ENCODE assay signal across 8 mouse cellular contexts in the genomic region with DNA sequence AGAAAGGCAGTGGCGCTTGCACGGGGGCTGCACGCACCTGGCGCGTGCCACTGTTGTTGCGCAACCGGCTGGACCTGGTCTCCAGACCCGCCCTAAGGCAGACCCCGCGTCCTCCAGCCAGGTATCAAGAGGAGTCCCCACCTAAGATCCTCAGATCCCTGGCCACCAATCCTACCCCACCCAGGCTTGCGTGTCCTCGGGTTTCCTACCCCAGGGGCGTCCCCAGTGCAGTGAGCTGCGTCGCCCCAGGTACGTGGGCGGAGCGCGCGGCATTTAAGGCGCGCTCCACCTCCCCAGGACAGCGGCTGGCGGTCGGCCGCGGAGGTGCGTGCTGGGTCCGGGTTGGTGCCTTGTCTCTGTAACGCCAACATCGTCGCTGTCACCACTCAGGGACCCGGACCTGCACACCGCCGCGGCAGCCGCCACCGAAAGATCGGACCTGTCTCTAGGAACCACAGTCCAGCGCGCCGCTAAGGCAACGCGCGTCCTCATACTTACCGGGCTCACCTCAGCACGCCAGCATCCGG. TPM values are rescaled to one million over a fixed set of nuclear protein-coding genes. Genes with fewer than 3 reads are reported as not detected.
DNase-seq lines count a peak whose midpoint lies in the region; ATAC-seq lines count a peak whose summit lies in the region.

TSS of gene Atp12a (plus strand) at position 358 of the 527 bp plus-strand sequence.

- peak; percentile 15; the same call in 1 of the 2 replicates for ATAC-seq in limb, embryonic 12.5 days (ENCODE audit: insufficient number of reproducible peaks, insufficient read depth, low FRiP score, low TSS enrichment, low read depth)
- ATAC-seq in CD4-positive, CD25-positive, alpha-beta regulatory T cell, adult 4 months, result no peak

- no peaks in the 10 kb centered on the region for H3K36me3 ChIP-seq in limb, embryonic 12.5 days

- peaks cover 9% of the 10 kb centered on the region for H3K4me1 ChIP-seq in limb, embryonic 12.5 days (replicated peaks)

- peak within 1 kb of the TSS; percentile 44; the same call in 1 of the 2 replicates for H3K9ac ChIP-seq in limb, embryonic 12.5 days (replicated peaks)

- DNase-seq in adrenal gland, adult 2 months, result peak; percentile 8
- no peak for DNase-seq in adrenal gland, postnatal 4 days (ENCODE audit: low spot score in 2 of 2)
- peak; percentile 6 for DNase-seq in right cerebral cortex, postnatal 4 days
- no peak for DNase-seq in right cerebral cortex, postnatal 14 days
- peak; percentile 14 for DNase-seq in retina, postnatal 1 day
- DNase-seq in thymus, postnatal 0 days (ENCODE audit: low spot score), result no peak

- H3K4me2 ChIP-seq in limb, embryonic 12.5 days, result peak within 1 kb of the TSS; percentile 83

- H3K9me3 ChIP-seq in limb, embryonic 12.5 days, result no peaks in the 10 kb centered on the region

- 1% methylated on average over 48 of the region's 48 CpGs for WGBS in limb, embryonic 12.5 days

- H3K27ac ChIP-seq in limb, embryonic 12.5 days, result no peak within 1 kb of the TSS

- H3K27me3 ChIP-seq in limb, embryonic 12.5 days, result peaks cover 65% of the 10 kb centered on the region

- H3K4me3 ChIP-seq in limb, embryonic 12.5 days (replicated peaks), result peak within 1 kb of the TSS; percentile 46

RNA-seq across cellular contexts. Expression of gene Atp12a, which starts in this region (rescaled TPM):
- total RNA-seq in adrenal gland, adult 2 months (2021), result 1 to 10 TPM in 1 of 2 experiments, not detected in 1; 2.0 TPM
- polyA plus RNA-seq in adrenal gland, adult 2 months (2012; rRNA removed), result 0.03 TPM in 1 of 2 replicates, not detected in the other
- 1 to 10 TPM in 1 of 2 experiments, under 1 TPM in 1; 0.23 to 4.1 TPM for total RNA-seq in adrenal gland, postnatal 4 days (2021)
- polyA plus RNA-seq in limb, embryonic 12.5 days (2016; fragmentation: Nextera tagmentation; extraction: Ambion mirVana), result not detected in 2 replicates
- polyA plus RNA-seq in thymus, postnatal 0 days (2015; fragmentation: Nextera tagmentation; extraction: Ambion mirVana), result 0.10 and 0.26 TPM in 2 replicates
- not detected for polyA plus RNA-seq in CD4-positive, CD25-positive, alpha-beta regulatory T cell, adult 4 months (2017; shearing (Covaris generic))

Comparison
In these comparisons a context has a peak if more than half of its experiments do, and no peak if none do; other contexts are left out.
1. DNase-seq: peak in adrenal gland, adult 2 months (single experiment), right cerebral cortex, postnatal 4 days (single experiment) and retina, postnatal 1 day (single experiment); none in adrenal gland, postnatal 4 days (0 of 2), right cerebral cortex, postnatal 14 days (single experiment) and thymus, postnatal 0 days (single experiment).
2. Peak in ATAC-seq, H3K4me3 ChIP-seq, H3K9ac ChIP-seq and H3K4me2 ChIP-seq in limb, embryonic 12.5 days; RNA of the gene not detected or under 1 TPM.